Mouse (Mus musculus) small intestine, adult 2 months (tissue): ENCODE results near the gene Tmem63a.

Source experiments
- CTCF ChIP-seq: fragments of 200-500 bp; IDR thresholded peaks from 2 replicates; pipeline ENCODE4 v1.5.1; 2012; ENCODE audit warnings: low read depth, mild to moderate bottlenecking, control low read depth, inconsistent platforms, low read length, moderate library complexity, mixed read lengths; ENCODE audit not compliant: insufficient replicate concordance, insufficient read length; ENCODE audit errors: extremely low read depth
- POLR2A ChIP-seq: fragments of 200-500 bp; IDR thresholded peaks from 2 replicates; pipeline ENCODE4 v1.6.1; 2012; ENCODE audit warnings: low read depth, mild to moderate bottlenecking, control low read depth, inconsistent platforms, low read length, moderate library complexity

DNA sequence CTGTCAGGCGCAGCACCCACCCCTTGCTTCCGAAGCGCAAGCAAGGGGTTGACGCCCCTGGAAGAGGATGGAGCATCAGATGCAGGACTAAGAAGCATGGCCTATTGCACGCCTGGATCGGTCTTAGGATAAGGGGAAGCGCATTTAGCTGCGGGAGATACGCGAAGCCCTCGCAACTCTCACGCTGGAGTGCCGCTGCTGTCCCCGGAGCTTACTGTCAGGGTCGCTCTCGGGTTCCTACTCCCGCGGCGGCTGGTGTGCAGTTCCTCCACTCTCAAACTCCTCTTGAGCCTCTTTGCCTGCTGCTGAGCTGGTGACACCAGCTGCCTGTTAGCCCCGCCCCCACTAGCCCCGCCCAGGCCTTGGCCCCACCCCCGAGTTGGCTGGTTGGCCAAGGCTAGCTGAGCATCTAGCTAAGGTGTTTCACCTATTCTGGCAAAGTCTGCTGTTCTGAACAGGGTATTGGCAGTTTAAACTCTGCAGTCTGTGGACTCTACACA, 75.1 kb downstream of the Tmem63a start:
- TF ChIP-seq CTCF (no peak), POLR2A (peak; percentile 71)
